Mouse (Mus musculus): Measurements from ENCODE around the gene Cuzd1. TPM values are rescaled to one million over a fixed set of nuclear protein-coding genes. Genes with fewer than 3 reads are reported as not detected.

Gene Cuzd1
- polyA plus RNA-seq, 1 experiment, result 16.5 TPM

DNA sequence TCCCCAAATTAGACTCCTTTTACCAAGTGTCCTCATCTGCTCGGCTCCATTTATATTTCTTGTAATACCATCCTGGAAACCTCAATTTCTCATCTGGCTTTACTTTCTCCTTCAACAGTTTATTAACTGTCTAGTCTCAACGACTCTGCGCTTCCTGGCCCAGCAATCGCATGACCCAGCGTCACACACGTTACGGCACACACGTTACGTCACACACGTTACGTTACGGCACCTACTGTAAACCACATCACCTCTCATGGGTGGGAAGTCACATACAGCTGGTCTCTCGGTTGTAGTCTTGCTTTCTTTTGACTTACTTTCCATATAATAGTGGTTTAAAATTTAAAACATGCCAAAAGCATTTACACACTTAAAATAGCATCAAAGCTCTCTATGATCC is 34.0 kb upstream of the Cuzd1 start:
- Histone ChIP-seq H3K36me3 (ENCODE audit: control insufficient read depth, insufficient read depth, low read length) (peaks cover 14% of the 10 kb centered on the region), H3K27ac (ENCODE audit: insufficient read depth, low read length) (no peak overlapping the region), H3K4me3 (ENCODE audit: extremely low read depth, insufficient read depth, insufficient read length) (no peak overlapping the region), H3K27me3 (ENCODE audit: control insufficient read depth, insufficient read depth, low read length) (no peaks in the 10 kb centered on the region), H3K4me1 (ENCODE audit: control insufficient read depth, insufficient read depth, insufficient read length) (no peaks in the 10 kb centered on the region)
- no peak for DNase-seq (ENCODE audit: low read depth in 1 of 2, low spot score in 2 of 2)
- WGBS, result 93% methylated on average over 13 of the region's 13 CpGs
- TF ChIP-seq POLR2A (IDR thresholded peaks at IDR 0.05; ENCODE audit: low read depth, low read length) (no peak), CTCF (IDR thresholded peaks at IDR 0.05; ENCODE audit: extremely low read depth, insufficient read depth, insufficient read length, insufficient replicate concordance) (no peak)

DNA sequence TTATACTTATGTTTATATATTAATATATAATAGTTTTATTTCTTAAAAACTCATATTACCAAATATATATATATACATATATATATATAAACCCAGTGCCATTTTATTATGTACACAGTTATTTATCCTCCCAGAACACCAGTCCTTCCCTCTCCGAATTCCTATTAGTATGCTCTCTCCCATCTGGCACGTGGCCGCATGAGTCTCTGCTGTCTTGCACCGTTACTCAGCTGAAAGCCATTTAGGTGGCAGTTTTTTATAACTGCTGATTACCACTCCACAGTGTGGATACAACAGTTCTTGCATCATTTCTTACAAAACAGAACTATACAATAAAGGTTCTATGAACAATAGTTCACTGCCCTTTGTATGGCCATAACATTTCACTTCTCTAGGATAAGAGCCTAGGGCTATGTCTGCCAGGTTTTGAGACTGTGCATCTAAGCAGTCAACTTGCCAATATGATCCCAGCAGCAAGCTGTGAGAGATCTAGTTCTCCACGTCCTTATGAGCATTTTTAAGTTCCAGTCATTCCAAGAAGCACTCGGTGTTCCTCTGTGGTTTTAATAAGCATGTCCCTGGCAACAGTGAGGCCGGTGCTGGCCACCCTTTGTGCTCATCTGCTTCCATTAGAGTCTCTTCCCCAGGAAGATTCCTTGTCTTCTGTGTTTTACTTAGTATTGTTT is 23.9 kb upstream of the Cuzd1 start:
- H3K4me3 ChIP-seq (ENCODE audit: extremely low read depth, insufficient read depth, insufficient read length), result no peak overlapping the region
- H3K27me3 ChIP-seq (ENCODE audit: control insufficient read depth, insufficient read depth, low read length), result no peaks in the 10 kb centered on the region
- 93% methylated on average over 7 of the region's 7 CpGs for WGBS
- peaks cover 22% of the 10 kb centered on the region for H3K36me3 ChIP-seq (ENCODE audit: control insufficient read depth, insufficient read depth, low read length)
- no peak for DNase-seq (ENCODE audit: low read depth in 1 of 2, low spot score in 2 of 2)
- no peak overlapping the region for H3K27ac ChIP-seq (ENCODE audit: insufficient read depth, low read length)
- H3K4me1 ChIP-seq (ENCODE audit: control insufficient read depth, insufficient read depth, insufficient read length), result no peaks in the 10 kb centered on the region
- no peak for TF ChIP-seq CTCF (IDR thresholded peaks at IDR 0.05; ENCODE audit: extremely low read depth, insufficient read depth, insufficient read length, insufficient replicate concordance)
- no peak for TF ChIP-seq POLR2A (IDR thresholded peaks at IDR 0.05; ENCODE audit: low read depth, low read length)

DNA sequence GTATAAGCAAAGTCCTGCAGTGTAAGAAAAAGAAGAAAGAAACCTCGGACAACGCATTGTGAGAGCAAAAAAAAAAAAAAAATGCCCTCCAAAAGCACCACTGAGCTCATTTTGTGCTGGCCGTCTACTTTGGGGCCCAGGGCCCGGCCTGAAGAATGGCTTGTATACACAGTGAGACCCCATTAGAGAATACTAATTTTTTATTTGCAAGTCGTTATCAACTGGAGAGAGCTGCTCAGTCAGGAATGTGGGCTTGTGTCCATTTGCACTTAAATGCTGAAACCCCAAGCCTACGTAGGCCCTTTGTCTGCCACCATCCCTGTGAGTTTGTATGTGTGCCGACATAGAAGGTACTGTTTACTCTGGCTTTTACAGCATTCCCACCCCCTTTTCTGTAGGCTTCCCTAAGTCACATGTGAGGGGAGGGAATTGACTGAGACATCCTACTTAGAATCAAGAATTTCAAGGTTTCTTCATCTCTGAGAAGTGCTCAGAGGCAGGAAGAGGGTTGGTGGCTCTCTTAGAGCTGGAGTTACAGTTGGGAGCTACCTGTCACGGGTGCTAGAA is 15.5 kb upstream of the Cuzd1 start:
- TF ChIP-seq CTCF (IDR thresholded peaks at IDR 0.05; ENCODE audit: extremely low read depth, insufficient read depth, insufficient read length, insufficient replicate concordance) (no peak), POLR2A (IDR thresholded peaks at IDR 0.05; ENCODE audit: low read depth, low read length) (no peak)
- no peaks in the 10 kb centered on the region for H3K4me1 ChIP-seq (ENCODE audit: control insufficient read depth, insufficient read depth, insufficient read length)
- H3K27me3 ChIP-seq (ENCODE audit: control insufficient read depth, insufficient read depth, low read length), result no peaks in the 10 kb centered on the region
- WGBS, result 85% methylated on average over 8 of the region's 8 CpGs
- H3K36me3 ChIP-seq (ENCODE audit: control insufficient read depth, insufficient read depth, low read length), result peaks cover 4% of the 10 kb centered on the region
- H3K27ac ChIP-seq (ENCODE audit: insufficient read depth, low read length), result no peak overlapping the region
- DNase-seq (ENCODE audit: low read depth in 1 of 2, low spot score in 2 of 2), result no peak
- H3K4me3 ChIP-seq (ENCODE audit: extremely low read depth, insufficient read depth, insufficient read length), result no peak overlapping the region

DNA sequence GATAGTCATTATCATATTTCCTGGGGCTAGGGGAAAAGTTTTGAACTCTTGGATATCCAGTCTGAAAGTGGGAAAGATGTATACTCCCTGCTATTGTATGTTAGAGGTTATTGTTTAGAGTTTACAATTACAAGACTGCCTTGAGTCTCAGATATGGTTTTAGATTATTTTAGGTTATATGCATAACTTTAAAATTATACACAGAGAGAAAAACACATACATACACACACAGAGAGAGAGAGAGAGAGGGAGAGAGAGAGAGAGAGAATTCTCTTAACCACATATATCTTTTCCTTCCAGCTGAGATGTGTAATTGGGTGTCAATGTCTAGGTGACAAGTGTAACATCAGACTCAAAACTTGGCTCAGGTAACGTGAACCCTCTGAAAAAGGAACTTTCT is 11.5 kb upstream of the Cuzd1 start, which contains the start of gene Fam24a:
Gene Fam24a, plus strand, starts transcription at position 301 of the 400 bp plus-strand sequence.
- no peak for TF ChIP-seq CTCF (IDR thresholded peaks at IDR 0.05; ENCODE audit: extremely low read depth, insufficient read depth, insufficient read length, insufficient replicate concordance)
- no peak for DNase-seq (ENCODE audit: low read depth in 1 of 2, low spot score in 2 of 2)
- Histone ChIP-seq H3K27ac (ENCODE audit: insufficient read depth, low read length) (no peak within 1 kb of the TSS), H3K36me3 (ENCODE audit: control insufficient read depth, insufficient read depth, low read length) (no peaks in the 10 kb centered on the region), H3K4me1 (ENCODE audit: control insufficient read depth, insufficient read depth, insufficient read length) (no peaks in the 10 kb centered on the region), H3K4me3 (ENCODE audit: extremely low read depth, insufficient read depth, insufficient read length) (no peak within 1 kb of the TSS), H3K27me3 (ENCODE audit: control insufficient read depth, insufficient read depth, low read length) (no peaks in the 10 kb centered on the region)
- WGBS, result 61% methylated on average over 1 of the region's 1 CpGs

DNA sequence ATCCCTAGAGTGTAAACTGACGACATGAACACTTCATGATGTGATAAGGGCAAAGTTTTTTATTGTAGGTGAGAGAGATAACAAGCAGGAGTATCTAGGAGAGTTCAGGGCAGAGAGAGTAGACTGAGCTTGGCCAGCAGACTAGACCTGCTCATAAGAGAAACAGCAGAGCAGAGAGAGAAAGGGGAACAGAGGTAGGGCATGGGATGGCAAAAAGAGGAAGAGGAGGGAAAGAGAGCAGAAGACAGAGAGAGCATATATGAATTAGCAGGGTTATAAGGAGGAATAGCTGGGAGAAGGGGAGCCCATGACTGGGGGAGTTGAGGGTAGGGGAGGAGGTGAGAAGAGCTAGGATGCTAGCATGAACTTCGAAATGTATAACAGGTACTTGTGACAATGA is 9.6 kb upstream of the Cuzd1 start:
- TF ChIP-seq POLR2A (IDR thresholded peaks at IDR 0.05; ENCODE audit: low read depth, low read length) (no peak), CTCF (IDR thresholded peaks at IDR 0.05; ENCODE audit: extremely low read depth, insufficient read depth, insufficient read length, insufficient replicate concordance) (no peak)
- Histone ChIP-seq H3K4me1 (ENCODE audit: control insufficient read depth, insufficient read depth, insufficient read length) (no peaks in the 10 kb centered on the region), H3K27me3 (ENCODE audit: control insufficient read depth, insufficient read depth, low read length) (no peaks in the 10 kb centered on the region), H3K27ac (ENCODE audit: insufficient read depth, low read length) (no peak overlapping the region), H3K4me3 (ENCODE audit: extremely low read depth, insufficient read depth, insufficient read length) (no peak overlapping the region), H3K36me3 (ENCODE audit: control insufficient read depth, insufficient read depth, low read length) (no peaks in the 10 kb centered on the region)
- WGBS, result 69% methylated on average over 2 of the region's 2 CpGs
- no peak for DNase-seq (ENCODE audit: low read depth in 1 of 2, low spot score in 2 of 2)

DNA sequence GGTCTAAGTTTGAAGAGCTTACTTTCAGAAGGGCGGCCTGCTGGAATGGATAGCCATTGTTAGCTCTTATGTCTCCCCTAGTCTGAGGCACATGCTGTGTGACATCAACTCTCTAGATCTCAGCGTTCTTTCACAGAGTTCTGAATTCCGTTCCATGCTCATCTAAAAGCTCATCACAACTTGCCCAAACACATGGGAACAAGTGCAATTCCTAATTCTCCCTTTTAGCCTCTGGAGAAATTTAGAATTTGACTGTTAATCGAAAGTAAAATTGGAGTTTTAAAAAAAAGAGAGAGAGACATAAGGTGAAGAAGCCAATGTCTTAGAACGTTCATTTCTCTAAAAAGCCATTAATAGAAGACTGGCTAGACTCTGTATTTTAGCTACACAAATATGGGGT is 7.3 kb upstream of the Cuzd1 start, which contains the start of gene Fam24b:
Gene Fam24b, minus strand, starts transcription at position 101 of the 400 bp plus-strand sequence.
- 92% methylated on average over 5 of the region's 5 CpGs for WGBS
- TF ChIP-seq CTCF (IDR thresholded peaks at IDR 0.05; ENCODE audit: extremely low read depth, insufficient read depth, insufficient read length, insufficient replicate concordance) (no peak), POLR2A (IDR thresholded peaks at IDR 0.05; ENCODE audit: low read depth, low read length) (no peak)
- Histone ChIP-seq H3K4me3 (ENCODE audit: extremely low read depth, insufficient read depth, insufficient read length) (no peak within 1 kb of the TSS), H3K36me3 (ENCODE audit: control insufficient read depth, insufficient read depth, low read length) (no peaks in the 10 kb centered on the region), H3K4me1 (ENCODE audit: control insufficient read depth, insufficient read depth, insufficient read length) (no peaks in the 10 kb centered on the region), H3K27me3 (ENCODE audit: control insufficient read depth, insufficient read depth, low read length) (no peaks in the 10 kb centered on the region), H3K27ac (ENCODE audit: insufficient read depth, low read length) (no peak within 1 kb of the TSS)
- DNase-seq (ENCODE audit: low read depth in 1 of 2, low spot score in 2 of 2), result no peak

DNA sequence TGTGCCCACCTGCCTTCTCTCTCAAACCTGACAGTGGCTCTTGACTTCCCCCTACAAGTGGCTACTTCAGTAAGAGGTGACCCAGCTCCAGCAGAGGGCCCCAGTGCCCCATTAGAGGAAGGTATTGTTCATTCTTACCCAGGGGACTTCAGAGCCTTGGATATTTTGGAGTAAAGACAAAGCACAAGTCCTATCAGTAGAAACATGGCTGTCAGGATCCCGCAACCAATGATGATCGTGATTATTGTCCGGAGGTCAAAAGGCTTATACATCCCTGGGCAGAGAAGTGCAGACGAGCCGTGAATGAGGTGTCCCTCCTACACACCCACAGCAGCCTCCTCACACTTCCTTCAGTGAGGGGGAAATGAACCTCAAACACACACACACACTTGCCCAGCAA is 5.0 kb upstream of the Cuzd1 start:
- TF ChIP-seq POLR2A (IDR thresholded peaks at IDR 0.05; ENCODE audit: low read depth, low read length) (no peak), CTCF (IDR thresholded peaks at IDR 0.05; ENCODE audit: extremely low read depth, insufficient read depth, insufficient read length, insufficient replicate concordance) (no peak)
- Histone ChIP-seq H3K4me1 (ENCODE audit: control insufficient read depth, insufficient read depth, insufficient read length) (no peaks in the 10 kb centered on the region), H3K36me3 (ENCODE audit: control insufficient read depth, insufficient read depth, low read length) (no peaks in the 10 kb centered on the region), H3K27ac (ENCODE audit: insufficient read depth, low read length) (no peak overlapping the region), H3K4me3 (ENCODE audit: extremely low read depth, insufficient read depth, insufficient read length) (no peak overlapping the region), H3K27me3 (ENCODE audit: control insufficient read depth, insufficient read depth, low read length) (no peaks in the 10 kb centered on the region)
- WGBS, result 87% methylated on average over 5 of the region's 5 CpGs
- DNase-seq (ENCODE audit: low read depth in 1 of 2, low spot score in 2 of 2), result no peak

Data from spleen, adult 2 months (tissue).